Comparison of ENCODE assay signal across 8 mouse cellular contexts in the genomic region with DNA sequence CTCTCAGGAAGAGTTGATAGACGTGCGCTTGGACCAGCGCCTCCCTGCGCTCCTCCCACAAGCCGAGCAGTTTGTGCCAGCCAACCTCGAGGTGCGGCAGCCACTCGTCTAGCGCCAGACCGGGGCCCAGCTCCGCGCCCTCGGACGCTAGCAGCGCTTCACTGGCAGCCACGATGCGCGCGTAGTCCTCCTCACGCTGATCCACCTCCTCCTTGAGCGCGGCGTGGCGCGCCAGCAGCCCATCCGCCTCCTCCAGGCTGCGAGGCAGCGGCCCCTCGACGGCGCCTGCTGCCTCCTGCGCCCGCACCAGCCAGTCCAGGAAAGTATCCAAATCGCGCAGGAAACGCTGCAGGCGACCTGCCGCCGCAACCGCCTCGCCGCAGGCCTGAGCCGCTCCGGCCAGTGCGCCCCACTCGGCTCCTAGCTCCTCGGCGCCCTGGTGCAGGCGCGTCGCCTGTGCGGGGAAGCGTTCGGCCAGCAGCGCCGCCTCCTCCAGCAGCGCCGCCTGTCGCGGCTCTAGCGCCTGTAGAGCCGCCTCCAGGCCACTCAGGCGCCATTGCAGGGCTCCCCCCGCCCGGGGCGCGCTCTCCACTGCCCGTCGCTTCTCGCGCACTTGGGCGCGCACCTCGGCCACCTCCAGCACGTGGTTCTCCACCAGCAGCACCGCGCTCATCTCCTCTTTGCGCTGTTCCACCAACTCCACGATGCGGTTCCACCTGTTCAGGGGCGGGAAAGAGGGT. TPM values are rescaled to one million over a fixed set of nuclear protein-coding genes. Genes with fewer than 3 reads are reported as not detected.
DNase-seq lines count a peak whose midpoint lies in the region; ATAC-seq lines count a peak whose summit lies in the region.
"Had no signal": no experiment of that assay in that cellular context is flagged by ENCODE, and none has a peak within 500 bp of the region (broad histone marks: within the 10 kb centered on the region; RNA-seq: fewer than 3 reads in every experiment).

No protein-coding gene starts in this region.

- WGBS in liver, embryonic 11.5 days: 5% methylated on average over 78 of the region's 81 CpGs
- whole genome bisulfite sequencing in embryonic facial prominence, embryonic 14.5 days: 8% methylated on average over 53 of the region's 81 CpGs
- 9% methylated on average over 79 of the region's 81 CpGs for WGBS in hindbrain, embryonic 14.5 days
- 7% methylated on average over 75 of the region's 81 CpGs for WGBS in neural tube, embryonic 13.5 days

- no peaks in the 10 kb centered on the region for H3K36me3 ChIP-seq in liver, embryonic 11.5 days (ENCODE audit: control insufficient read depth, insufficient read depth, low read length)
- no peaks in the 10 kb centered on the region for H3K36me3 ChIP-seq in embryonic facial prominence, embryonic 14.5 days (ENCODE audit: control insufficient read depth, insufficient read depth, low read length)
- H3K36me3 ChIP-seq in hindbrain, embryonic 14.5 days (replicated peaks; ENCODE audit: control insufficient read depth, insufficient read depth): peaks cover 30% of the 10 kb centered on the region
- 0 out of 2 replicates have a peak, but pooled peaks cover 2% of the 10 kb centered on the region for H3K36me3 ChIP-seq in neural tube, embryonic 13.5 days

- H3K4me2 ChIP-seq in liver, embryonic 11.5 days: peak overlapping the region; percentile 16
- peak overlapping the region; percentile 28 for H3K4me2 ChIP-seq in embryonic facial prominence, embryonic 14.5 days (ENCODE audit: low read depth, low read length)
- H3K4me2 ChIP-seq in hindbrain, embryonic 14.5 days (replicated peaks): no peak overlapping the region
- peak overlapping the region; percentile 25; the same call in 1 of the 2 replicates for H3K4me2 ChIP-seq in neural tube, embryonic 13.5 days

- no peak overlapping the region for H3K27ac ChIP-seq in liver, embryonic 11.5 days (ENCODE audit: low read depth, low read length)
- H3K27ac ChIP-seq in embryonic facial prominence, embryonic 14.5 days (replicated peaks; ENCODE audit: low read depth, low read length): no peak overlapping the region
- H3K27ac ChIP-seq in hindbrain, embryonic 14.5 days: no peak overlapping the region
- no peak overlapping the region for H3K27ac ChIP-seq in neural tube, embryonic 13.5 days (replicated peaks)

- no peak overlapping the region for H3K9ac ChIP-seq in liver, embryonic 11.5 days (ENCODE audit: low read depth, low read length)
- no peak overlapping the region for H3K9ac ChIP-seq in embryonic facial prominence, embryonic 14.5 days (ENCODE audit: low read depth, low read length)
- no peak overlapping the region for H3K9ac ChIP-seq in hindbrain, embryonic 14.5 days
- H3K9ac ChIP-seq in neural tube, embryonic 13.5 days: no peak overlapping the region

- peaks cover 3% of the 10 kb centered on the region; the same call in 1 of the 2 replicates for H3K4me1 ChIP-seq in liver, embryonic 11.5 days (replicated peaks; ENCODE audit: control insufficient read depth, insufficient read depth, low read length)
- H3K4me1 ChIP-seq in embryonic facial prominence, embryonic 14.5 days (ENCODE audit: control insufficient read depth, insufficient read depth, low read length): peaks cover 4% of the 10 kb centered on the region; the same call in 1 of the 2 replicates
- peaks cover 9% of the 10 kb centered on the region; the same call in 1 of the 2 replicates for H3K4me1 ChIP-seq in hindbrain, embryonic 14.5 days (replicated peaks; ENCODE audit: control insufficient read depth, insufficient read depth, low read length)
- H3K4me1 ChIP-seq in neural tube, embryonic 13.5 days (replicated peaks): peaks cover 15% of the 10 kb centered on the region

- H3K4me3 ChIP-seq in liver, embryonic 11.5 days (ENCODE audit: low read depth, low read length): peak overlapping the region; percentile 29; the same call in 1 of the 2 replicates
- H3K4me3 ChIP-seq in embryonic facial prominence, embryonic 14.5 days (ENCODE audit: low read depth, low read length): peak overlapping the region; percentile 23
- H3K4me3 ChIP-seq in hindbrain, embryonic 14.5 days (replicated peaks; ENCODE audit: low read length): 0 out of 2 replicates have a peak overlapping the region, but pooled peaks have one; percentile 2
- H3K4me3 ChIP-seq in neural tube, embryonic 13.5 days: peak overlapping the region; percentile 5; the same call in 1 of the 2 replicates

- ATAC-seq in liver, embryonic 11.5 days (replicated peaks; ENCODE audit: low FRiP score): no peak
- no peak for ATAC-seq in embryonic facial prominence, embryonic 14.5 days (ENCODE audit: low read depth)
- ATAC-seq in hindbrain, embryonic 14.5 days (ENCODE audit: low FRiP score): no peak
- no peak for ATAC-seq in neural tube, embryonic 13.5 days (ENCODE audit: low read depth)
- no peak for ATAC-seq in activated CD4-positive, CD25-positive, alpha-beta regulatory T cell, adult 4 months

- peaks cover 87% of the 10 kb centered on the region for H3K27me3 ChIP-seq in liver, embryonic 11.5 days (replicated peaks; ENCODE audit: control insufficient read depth, insufficient read depth, low read length)
- H3K27me3 ChIP-seq in embryonic facial prominence, embryonic 14.5 days (replicated peaks; ENCODE audit: control insufficient read depth, insufficient read depth, low read length): peaks cover 84% of the 10 kb centered on the region
- H3K27me3 ChIP-seq in hindbrain, embryonic 14.5 days (ENCODE audit: control insufficient read depth, insufficient read depth, low read length): peaks cover 93% of the 10 kb centered on the region
- H3K27me3 ChIP-seq in neural tube, embryonic 13.5 days: peaks cover 97% of the 10 kb centered on the region

- peak; percentile 39 for DNase-seq in liver, embryonic 11.5 days (ENCODE audit: low spot score)
- DNase-seq in liver: no peak
- DNase-seq in embryonic facial prominence, embryonic 14.5 days (ENCODE audit: low spot score): no peak
- no peak for DNase-seq in hindbrain, embryonic 14.5 days (ENCODE audit: low spot score)
- no peak for DNase-seq in layer of hippocampus, postnatal 14 days (ENCODE audit: low spot score in 2 of 2)
- DNase-seq: kidney, adult 18-20 months had no signal

- H3K9me3 ChIP-seq in liver, embryonic 11.5 days (ENCODE audit: control insufficient read depth, low read length): peaks cover 6% of the 10 kb centered on the region
- peaks cover 18% of the 10 kb centered on the region for H3K9me3 ChIP-seq in embryonic facial prominence, embryonic 14.5 days (ENCODE audit: control insufficient read depth, low read length)
- peaks cover 3% of the 10 kb centered on the region; the same call in 1 of the 2 replicates for H3K9me3 ChIP-seq in hindbrain, embryonic 14.5 days (ENCODE audit: control insufficient read depth, low read length)
- 0 out of 2 replicates have a peak, but pooled peaks cover 4% of the 10 kb centered on the region for H3K9me3 ChIP-seq in neural tube, embryonic 13.5 days

RNA-seq across cellular contexts. Expression of gene Sptbn4, which starts 43.1 kb away (rescaled TPM):
- polyA plus RNA-seq in liver, embryonic 11.5 days (2014; fragmentation: Nextera tagmentation; extraction: Ambion mirVana): 0.17 and 0.19 TPM in 2 replicates
- polyA plus RNA-seq in embryonic facial prominence, embryonic 14.5 days (2014; fragmentation: Nextera tagmentation; extraction: Ambion mirVana): 0.39 and 0.40 TPM in 2 replicates
- 4.0 and 4.2 TPM in 2 replicates for polyA plus RNA-seq in hindbrain, embryonic 14.5 days (2014; fragmentation: Nextera tagmentation; extraction: Ambion mirVana)
- polyA plus RNA-seq in neural tube, embryonic 13.5 days (2015; fragmentation: Nextera tagmentation; extraction: Ambion mirVana): 1.7 and 2.8 TPM in 2 replicates
- under 1 TPM; 0.16 to 0.37 TPM for polyA plus RNA-seq in activated CD4-positive, CD25-positive, alpha-beta regulatory T cell, adult 4 months (2017; shearing (Covaris generic))
- total RNA-seq in layer of hippocampus, postnatal 14 days (2021): 100 to 1,000 TPM; 108 to 123 TPM

RNA-seq across cellular contexts. Expression of gene Blvrb, which starts 43.4 kb away (rescaled TPM):
- polyA plus RNA-seq in liver, embryonic 11.5 days (2014; fragmentation: Nextera tagmentation; extraction: Ambion mirVana): 581 and 583 TPM in 2 replicates
- polyA plus RNA-seq in embryonic facial prominence, embryonic 14.5 days (2014; fragmentation: Nextera tagmentation; extraction: Ambion mirVana): 67.3 and 75.2 TPM in 2 replicates
- polyA plus RNA-seq in hindbrain, embryonic 14.5 days (2014; fragmentation: Nextera tagmentation; extraction: Ambion mirVana): 17.7 and 25.4 TPM in 2 replicates
- 21.3 and 23.3 TPM in 2 replicates for polyA plus RNA-seq in neural tube, embryonic 13.5 days (2015; fragmentation: Nextera tagmentation; extraction: Ambion mirVana)
- 10 to 100 TPM; 13.9 to 16.7 TPM for polyA plus RNA-seq in activated CD4-positive, CD25-positive, alpha-beta regulatory T cell, adult 4 months (2017; shearing (Covaris generic))
- total RNA-seq in layer of hippocampus, postnatal 14 days (2021): 10 to 100 TPM; 15.6 to 15.8 TPM

RNA-seq across cellular contexts. Expression of gene Gm20479, which starts 47.2 kb away (rescaled TPM):
- 0.43 and 1.2 TPM in 2 replicates for polyA plus RNA-seq in liver, embryonic 11.5 days (2014; fragmentation: Nextera tagmentation; extraction: Ambion mirVana)
- polyA plus RNA-seq in embryonic facial prominence, embryonic 14.5 days (2014; fragmentation: Nextera tagmentation; extraction: Ambion mirVana): not detected in 2 replicates
- not detected in 2 replicates for polyA plus RNA-seq in hindbrain, embryonic 14.5 days (2014; fragmentation: Nextera tagmentation; extraction: Ambion mirVana)
- not detected in 2 replicates for polyA plus RNA-seq in neural tube, embryonic 13.5 days (2015; fragmentation: Nextera tagmentation; extraction: Ambion mirVana)
- 1 to 10 TPM; 1.4 to 3.3 TPM for polyA plus RNA-seq in activated CD4-positive, CD25-positive, alpha-beta regulatory T cell, adult 4 months (2017; shearing (Covaris generic))
- total RNA-seq in layer of hippocampus, postnatal 14 days (2021): not detected

RNA-seq across cellular contexts. Expression of gene Shkbp1, which starts 48.6 kb away (rescaled TPM):
- 46.8 and 49.6 TPM in 2 replicates for polyA plus RNA-seq in liver, embryonic 11.5 days (2014; fragmentation: Nextera tagmentation; extraction: Ambion mirVana)
- 26.5 and 30.3 TPM in 2 replicates for polyA plus RNA-seq in embryonic facial prominence, embryonic 14.5 days (2014; fragmentation: Nextera tagmentation; extraction: Ambion mirVana)
- 30.6 and 34.6 TPM in 2 replicates for polyA plus RNA-seq in hindbrain, embryonic 14.5 days (2014; fragmentation: Nextera tagmentation; extraction: Ambion mirVana)
- polyA plus RNA-seq in neural tube, embryonic 13.5 days (2015; fragmentation: Nextera tagmentation; extraction: Ambion mirVana): 50.6 and 59.6 TPM in 2 replicates
- 10 to 100 TPM; 48.9 to 66.0 TPM for polyA plus RNA-seq in activated CD4-positive, CD25-positive, alpha-beta regulatory T cell, adult 4 months (2017; shearing (Covaris generic))
- total RNA-seq in layer of hippocampus, postnatal 14 days (2021): 10 to 100 TPM; 24.7 to 26.2 TPM
